Mouse (Mus musculus) liver, adult 2 months (tissue): ENCODE measurements around the gene Fam173a. TPM values are rescaled to one million over a fixed set of nuclear protein-coding genes. Genes with fewer than 3 reads are reported as not detected.

ENCODE experiments used
- DNase-seq: peaks from one replicate; pipeline ENCODE4 v3.0.0-alpha.2; 2011; ENCODE audit warnings: low read depth, low spot score; ENCODE audit errors: extremely low read depth
- H3K27ac ChIP-seq: fragments of 200-500 bp; replicated peaks from 2 replicates; pipeline ENCODE4 v1.5.1; 2012; ENCODE audit warnings: low read depth, mild to moderate bottlenecking, control low read depth, inconsistent platforms, low read length; ENCODE audit not compliant: insufficient read depth
- H3K27me3 ChIP-seq: fragments of 200-500 bp; 2 replicates; pipeline ENCODE4 v1.6.1; 2012; ENCODE audit warnings: mild to moderate bottlenecking, moderate library complexity, low read length, inconsistent platforms; ENCODE audit not compliant: control insufficient read depth, insufficient read depth
- H3K36me3 ChIP-seq: fragments of 200-500 bp; 2 replicates; pipeline ENCODE4 v1.6.1; 2012; ENCODE audit warnings: low read length, inconsistent platforms; ENCODE audit not compliant: control insufficient read depth, insufficient read depth
- H3K4me1 ChIP-seq: fragments of 200-500 bp; 2 replicates; pipeline ENCODE4 v1.6.1; 2011; ENCODE audit warnings: low read length; ENCODE audit not compliant: control insufficient read depth, insufficient read depth
- H3K4me3 ChIP-seq: fragments of 200-500 bp; 2 replicates; pipeline ENCODE4 v1.5.1; 2011; ENCODE audit warnings: low read depth, mild to moderate bottlenecking, control low read depth, low read length, moderate library complexity; ENCODE audit not compliant: insufficient read depth
- H3K79me2 ChIP-seq: fragments of 200-500 bp; 2 replicates; pipeline ENCODE4 v1.6.1; 2012; ENCODE audit warnings: inconsistent platforms, mild to moderate bottlenecking, low read length, moderate library complexity; ENCODE audit not compliant: control insufficient read depth, insufficient read depth
- H3K9ac ChIP-seq: fragments of 200-500 bp; 2 replicates; pipeline ENCODE4 v1.6.1; 2012; ENCODE audit warnings: low read depth, mild to moderate bottlenecking, control low read depth, inconsistent platforms, low read length
- CTCF ChIP-seq: fragments of 200-500 bp; IDR thresholded peaks from 2 replicates; pipeline ENCODE4 v1.5.1; 2011; ENCODE audit warnings: low read depth, low read length, control low read depth
- POLR2A ChIP-seq: fragments of 200-500 bp; IDR thresholded peaks from 2 replicates; pipeline ENCODE4 v1.6.1; 2011; ENCODE audit warnings: low read length, control low read depth; ENCODE audit not compliant: insufficient read depth; ENCODE audit errors: extremely low read depth
- WGBS: fragments of 180-500 bp; shearing (Covaris S2); methylation state at CpG from one replicate; pipeline ENCODE4 v1.1.7; 2018; 5-methylcytosine and 5-hydroxymethylcytosine counted together
- polyA plus RNA-seq: library from polyadenylated mRNA; depleted of rRNA; stranded (reverse); fragments of >200 nt; gene quantifications from 2 replicates; pipeline ENCODE4 v1.2.3, GENCODE M21; 2012
- total RNA-seq: library from RNA; depleted of rRNA; stranded (reverse); fragments of >200 nt; gene quantifications from 2 replicates; pipeline ENCODE4 v1.2.3, GENCODE M21; 2014

Gene Fam173a
- total and polyA plus RNA-seq, 2 experiments = 69.3 to 106 TPM

- TF ChIP-seq POLR2A = no peak
- TF ChIP-seq CTCF = no peak
- no peak overlapping the region for H3K27ac ChIP-seq
- no peaks in the 10 kb centered on the region for H3K27me3 ChIP-seq
- WGBS = 81% methylated on average over 15 of the region's 15 CpGs
- no peak for DNase-seq
- H3K4me1 ChIP-seq = peaks cover 3% of the 10 kb centered on the region; the same call in 1 of the 2 replicates
- H3K4me3 ChIP-seq = no peak overlapping the region
- no peaks in the 10 kb centered on the region for H3K79me2 ChIP-seq
- H3K36me3 ChIP-seq = peaks cover 2% of the 10 kb centered on the region; the same call in 1 of the 2 replicates
- no peak overlapping the region for H3K9ac ChIP-seq
Observed at GRCm38 (mm10) chr17:25783861-25784574, 8.7 kb downstream of the Fam173a start.

- WGBS = 73% methylated on average over 7 of the region's 7 CpGs
- H3K79me2 ChIP-seq = no peaks in the 10 kb centered on the region
- no peak overlapping the region for H3K9ac ChIP-seq
- no peak for DNase-seq
- TF ChIP-seq POLR2A = no peak
- no peak for TF ChIP-seq CTCF
- no peaks in the 10 kb centered on the region for H3K27me3 ChIP-seq
- H3K4me1 ChIP-seq = peaks cover 3% of the 10 kb centered on the region; the same call in 1 of the 2 replicates
- H3K36me3 ChIP-seq = peaks cover 2% of the 10 kb centered on the region; the same call in 1 of the 2 replicates
- no peak overlapping the region for H3K27ac ChIP-seq
- H3K4me3 ChIP-seq = no peak overlapping the region
Observed at GRCm38 (mm10) chr17:25783086-25783485, 9.6 kb downstream of the Fam173a start.

- H3K27me3 ChIP-seq = no peaks in the 10 kb centered on the region
- peaks cover 3% of the 10 kb centered on the region; the same call in 1 of the 2 replicates for H3K4me1 ChIP-seq
- TF ChIP-seq CTCF (no peak), POLR2A (no peak)
- WGBS = 77% methylated on average over 6 of the region's 6 CpGs
- H3K9ac ChIP-seq = no peak overlapping the region
- H3K79me2 ChIP-seq = no peaks in the 10 kb centered on the region
- H3K27ac ChIP-seq = no peak overlapping the region
- H3K36me3 ChIP-seq = peaks cover 5% of the 10 kb centered on the region; the same call in 1 of the 2 replicates
- H3K4me3 ChIP-seq = no peak overlapping the region
- DNase-seq = no peak
Observed at GRCm38 (mm10) chr17:25781339-25781738, 11.4 kb downstream of the Fam173a start.

- TF ChIP-seq CTCF (no peak), POLR2A (no peak)
- Histone ChIP-seq H3K4me3 (no peak overlapping the region), H3K4me1 (peaks cover 4% of the 10 kb centered on the region; the same call in 1 of the 2 replicates), H3K79me2 (0 out of 2 replicates have a peak, but pooled peaks cover 6% of the 10 kb centered on the region), H3K27ac (no peak overlapping the region), H3K9ac (no peak overlapping the region), H3K36me3 (peaks cover 5% of the 10 kb centered on the region; the same call in 1 of the 2 replicates), H3K27me3 (no peaks in the 10 kb centered on the region)
- 95% methylated on average over 5 of the region's 5 CpGs for WGBS
- DNase-seq = no peak
Observed at GRCm38 (mm10) chr17:25777948-25778347, 14.8 kb downstream of the Fam173a start.

- Histone ChIP-seq H3K9ac (no peak overlapping the region), H3K79me2 (0 out of 2 replicates have a peak, but pooled peaks cover 6% of the 10 kb centered on the region), H3K4me1 (peaks cover 4% of the 10 kb centered on the region; the same call in 1 of the 2 replicates), H3K36me3 (peaks cover 5% of the 10 kb centered on the region; the same call in 1 of the 2 replicates), H3K27ac (no peak overlapping the region), H3K4me3 (no peak overlapping the region), H3K27me3 (no peaks in the 10 kb centered on the region)
- 82% methylated on average over 10 of the region's 10 CpGs for WGBS
- no peak for DNase-seq
- TF ChIP-seq POLR2A (no peak), CTCF (no peak)
Observed at GRCm38 (mm10) chr17:25775318-25776062, 17.2 kb downstream of the Fam173a start.
